Mouse (Mus musculus): ENCODE measurements around the gene E130114P18Rik. TPM values are rescaled to one million over a fixed set of nuclear protein-coding genes. Genes with fewer than 3 reads are reported as not detected.
A peak's percentile ranks its signal among the peaks of the same experiment; 100 is the strongest.

E130114P18Rik gene
- polyA plus RNA-seq, 1 experiment from 2014 or later = 1.6 TPM

- Histone ChIP-seq H3K9ac (ENCODE audit: low read depth, low read length) (no peak overlapping the region), H3K4me2 (replicated peaks; ENCODE audit: low read depth) (peak overlapping the region; percentile 35; the same call in 1 of the 2 replicates), H3K4me1 (replicated peaks; ENCODE audit: control insufficient read depth, insufficient read depth, low read length) (0 out of 2 replicates have a peak, but pooled peaks cover 2% of the 10 kb centered on the region), H3K36me3 (ENCODE audit: control insufficient read depth, insufficient read depth) (no peaks in the 10 kb centered on the region), H3K27me3 (replicated peaks; ENCODE audit: control insufficient read depth, insufficient read depth, low read length) (peaks cover 14% of the 10 kb centered on the region), H3K4me3 (ENCODE audit: low read depth, low read length) (no peak overlapping the region), H3K9me3 (ENCODE audit: control insufficient read depth) (no peaks in the 10 kb centered on the region), H3K27ac (ENCODE audit: low read depth, low read length) (no peak overlapping the region)
- 26% methylated on average over 1 of the region's 1 CpGs for whole genome bisulfite sequencing
- TF ChIP-seq CTCF (IDR thresholded peaks at IDR 0.05; ENCODE audit: low read depth) = no peak
- ATAC-seq = no peak
These were observed 24.4 kb downstream of the E130114P18Rik start for GRCm38 (mm10) chr4:97753521-97753920.

GRCm38 (mm10) chr4:97752276-97753010, 25.4 kb downstream of the E130114P18Rik start:
- H3K9ac ChIP-seq (ENCODE audit: low read depth, low read length) = peak overlapping the region; percentile 41

GRCm38 (mm10) chr4:97751483-97752251, 26.2 kb downstream of the E130114P18Rik start:
- under 1% methylated on average over 40 of the region's 40 CpGs for WGBS

More at GRCm38 (mm10) chr4:97752276-97753010, 25.4 kb downstream of the E130114P18Rik start:
- Histone ChIP-seq H3K27me3 (replicated peaks; ENCODE audit: control insufficient read depth, insufficient read depth, low read length) (peaks cover 14% of the 10 kb centered on the region), H3K4me3 (ENCODE audit: low read depth, low read length) (peak overlapping the region; percentile 40), H3K4me2 (replicated peaks; ENCODE audit: low read depth) (peak overlapping the region; percentile 81), H3K4me1 (replicated peaks; ENCODE audit: control insufficient read depth, insufficient read depth, low read length) (0 out of 2 replicates have a peak, but pooled peaks cover 2% of the 10 kb centered on the region), H3K36me3 (ENCODE audit: control insufficient read depth, insufficient read depth) (no peaks in the 10 kb centered on the region), H3K9me3 (ENCODE audit: control insufficient read depth) (no peaks in the 10 kb centered on the region), H3K27ac (ENCODE audit: low read depth, low read length) (peak overlapping the region; percentile 58; the same call in 1 of the 2 replicates)
- ATAC-seq = no peak
- TF ChIP-seq CTCF (IDR thresholded peaks at IDR 0.05; ENCODE audit: low read depth) = no peak
- 37% methylated on average over 5 of the region's 5 CpGs for WGBS

GRCm38 (mm10) chr4:97751030-97751482, 26.8 kb downstream of the E130114P18Rik start:
- peak; percentile 74 for ATAC-seq
- Histone ChIP-seq H3K9me3 (ENCODE audit: control insufficient read depth) (no peaks in the 10 kb centered on the region), H3K4me2 (replicated peaks; ENCODE audit: low read depth) (peak overlapping the region; percentile 81), H3K27ac (ENCODE audit: low read depth, low read length) (peak overlapping the region; percentile 58), H3K27me3 (replicated peaks; ENCODE audit: control insufficient read depth, insufficient read depth, low read length) (peaks cover 14% of the 10 kb centered on the region), H3K9ac (ENCODE audit: low read depth, low read length) (peak overlapping the region; percentile 41), H3K4me1 (replicated peaks; ENCODE audit: control insufficient read depth, insufficient read depth, low read length) (0 out of 2 replicates have a peak, but pooled peaks cover 2% of the 10 kb centered on the region), H3K36me3 (ENCODE audit: control insufficient read depth, insufficient read depth) (no peaks in the 10 kb centered on the region), H3K4me3 (ENCODE audit: low read depth, low read length) (peak overlapping the region; percentile 40)
- under 1% methylated on average over 20 of the region's 20 CpGs for WGBS
- TF ChIP-seq CTCF (IDR thresholded peaks at IDR 0.05; ENCODE audit: low read depth) = peak; percentile 93

More at GRCm38 (mm10) chr4:97751483-97752251, 26.2 kb downstream of the E130114P18Rik start:
- Histone ChIP-seq H3K27me3 (replicated peaks; ENCODE audit: control insufficient read depth, insufficient read depth, low read length) (peaks cover 14% of the 10 kb centered on the region), H3K9ac (ENCODE audit: low read depth, low read length) (peak overlapping the region; percentile 41), H3K9me3 (ENCODE audit: control insufficient read depth) (no peaks in the 10 kb centered on the region), H3K4me1 (replicated peaks; ENCODE audit: control insufficient read depth, insufficient read depth, low read length) (0 out of 2 replicates have a peak, but pooled peaks cover 2% of the 10 kb centered on the region), H3K27ac (ENCODE audit: low read depth, low read length) (peak overlapping the region; percentile 58), H3K4me2 (replicated peaks; ENCODE audit: low read depth) (peak overlapping the region; percentile 81), H3K4me3 (ENCODE audit: low read depth, low read length) (peak overlapping the region; percentile 40), H3K36me3 (ENCODE audit: control insufficient read depth, insufficient read depth) (no peaks in the 10 kb centered on the region)
- peak; percentile 71 for ATAC-seq
- no peak for TF ChIP-seq CTCF (IDR thresholded peaks at IDR 0.05; ENCODE audit: low read depth)

- no peak for ATAC-seq
- H3K4me2 ChIP-seq (replicated peaks; ENCODE audit: low read depth) = peak overlapping the region; percentile 81; the same call in 1 of the 2 replicates
- H3K4me1 ChIP-seq (replicated peaks; ENCODE audit: control insufficient read depth, insufficient read depth, low read length) = 0 out of 2 replicates have a peak, but pooled peaks cover 2% of the 10 kb centered on the region
- 51% methylated on average over 4 of the region's 4 CpGs for WGBS
- no peaks in the 10 kb centered on the region for H3K36me3 ChIP-seq (ENCODE audit: control insufficient read depth, insufficient read depth)
- no peaks in the 10 kb centered on the region for H3K9me3 ChIP-seq (ENCODE audit: control insufficient read depth)
- TF ChIP-seq CTCF (IDR thresholded peaks at IDR 0.05; ENCODE audit: low read depth) = no peak
- no peak overlapping the region for H3K4me3 ChIP-seq (ENCODE audit: low read depth, low read length)
- H3K9ac ChIP-seq (ENCODE audit: low read depth, low read length) = no peak overlapping the region
- H3K27me3 ChIP-seq (replicated peaks; ENCODE audit: control insufficient read depth, insufficient read depth, low read length) = peaks cover 13% of the 10 kb centered on the region
- H3K27ac ChIP-seq (ENCODE audit: low read depth, low read length) = no peak overlapping the region
These were observed 27.5 kb downstream of the E130114P18Rik start for GRCm38 (mm10) chr4:97750401-97750800.
